Mouse (Mus musculus): ENCODE data around the gene Rabl6. TPM values are rescaled to one million over a fixed set of nuclear protein-coding genes. Genes with fewer than 3 reads are reported as not detected.

Rabl6 gene
- polyA plus RNA-seq, 1 experiment from 2014 or later: 69.6 TPM

DNA sequence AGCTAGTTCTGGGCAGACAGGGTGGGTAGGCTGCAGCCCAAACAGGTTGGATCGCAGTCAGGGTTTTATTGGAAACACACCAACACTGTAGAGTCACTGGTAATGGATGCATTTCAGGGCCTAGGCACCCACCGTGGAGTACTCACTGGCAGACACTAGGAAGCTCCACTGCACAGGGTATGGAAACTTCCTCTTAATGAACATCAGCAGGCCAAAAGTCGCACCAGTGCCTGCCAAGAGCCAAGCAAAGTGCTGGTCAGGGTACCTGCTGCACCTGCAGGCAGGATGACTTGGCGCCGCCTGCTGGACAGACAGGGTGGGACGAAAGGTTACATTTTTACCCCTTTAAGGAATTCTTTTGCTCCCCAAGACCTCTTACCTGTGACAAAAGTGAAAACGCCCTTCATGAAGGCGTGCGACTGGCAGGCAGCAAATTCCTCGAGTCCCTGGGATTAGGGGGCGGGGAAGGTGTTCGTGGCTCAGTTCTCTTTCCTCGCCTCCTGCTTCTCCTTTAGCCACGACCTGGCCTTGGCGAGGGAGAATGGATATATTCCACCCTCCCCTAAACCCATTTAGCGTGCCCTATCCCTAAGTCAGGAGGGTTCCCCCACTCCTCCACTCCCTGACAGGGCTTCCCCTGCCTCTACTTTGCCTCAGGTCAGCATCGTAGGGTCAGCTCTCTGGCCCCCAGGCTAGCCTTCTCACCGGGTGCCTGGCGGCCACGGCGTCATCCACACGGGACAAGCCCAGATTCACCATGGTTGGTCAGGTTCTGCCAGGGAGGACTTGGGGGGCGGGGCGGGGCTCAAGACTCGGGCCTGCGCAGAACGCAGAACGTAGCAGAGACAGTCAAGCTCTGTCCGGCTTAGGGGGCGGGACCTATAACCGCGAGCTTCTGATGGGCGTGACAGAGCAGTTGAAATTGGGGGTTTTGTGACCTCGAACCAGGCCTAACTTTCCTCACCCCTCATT, 13.2 kb upstream of the Rabl6 start, which contains the start of gene Tmem141:
Gene Tmem141, minus strand, starts transcription at position 777 of the 972 bp plus-strand sequence.
- Histone ChIP-seq H3K36me3 (no peaks in the 10 kb centered on the region), H3K4me1 (peaks cover 15% of the 10 kb centered on the region), H3K4me2 (peak within 1 kb of the TSS; percentile 83), H3K27ac (replicated peaks) (peak within 1 kb of the TSS; percentile 75), H3K27me3 (replicated peaks) (peaks cover 20% of the 10 kb centered on the region), H3K9me3 (replicated peaks) (no peaks in the 10 kb centered on the region), H3K9ac (replicated peaks) (peak within 1 kb of the TSS; percentile 55), H3K4me3 (replicated peaks) (peak within 1 kb of the TSS; percentile 55)
- WGBS: 7% methylated on average over 34 of the region's 34 CpGs
- ATAC-seq (ENCODE audit: low FRiP score): peak; percentile 94

GRCm38 (mm10) chr2:25620852-25621228, 12.5 kb upstream of the Rabl6 start:
- Histone ChIP-seq H3K9ac (replicated peaks) (peak overlapping the region; percentile 55; the same call in 1 of the 2 replicates), H3K27ac (replicated peaks) (peak overlapping the region; percentile 75; the same call in 1 of the 2 replicates), H3K4me3 (replicated peaks) (peak overlapping the region; percentile 55), H3K36me3 (no peaks in the 10 kb centered on the region), H3K9me3 (replicated peaks) (no peaks in the 10 kb centered on the region), H3K4me2 (peak overlapping the region; percentile 83), H3K27me3 (replicated peaks) (peaks cover 27% of the 10 kb centered on the region), H3K4me1 (peaks cover 20% of the 10 kb centered on the region)
- no peak for ATAC-seq (ENCODE audit: low FRiP score)
- 88% methylated on average over 4 of the region's 4 CpGs for WGBS

DNA sequence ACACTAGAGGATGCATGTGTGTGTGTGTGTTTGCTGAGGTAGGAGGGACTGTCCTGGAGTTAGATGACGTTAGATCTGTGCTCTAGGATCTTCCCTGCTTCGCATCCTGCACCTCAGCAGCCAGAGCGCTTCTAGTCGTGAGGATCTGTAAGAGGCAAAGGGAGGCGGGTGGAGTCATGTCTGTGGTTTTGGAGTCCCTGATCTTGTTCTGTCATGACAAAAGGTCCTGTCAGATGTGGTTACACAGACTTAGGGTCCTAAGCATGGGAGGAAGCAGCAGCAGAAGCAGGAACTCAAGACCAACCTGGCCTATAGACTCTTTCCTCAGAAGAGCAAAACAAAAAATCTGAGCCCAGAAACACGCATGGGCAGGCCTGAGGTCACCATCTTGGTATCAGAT, 12.1 kb upstream of the Rabl6 start:
- Histone ChIP-seq H3K9ac (replicated peaks) (no peak overlapping the region), H3K36me3 (no peaks in the 10 kb centered on the region), H3K4me3 (replicated peaks) (no peak overlapping the region), H3K4me1 (peaks cover 20% of the 10 kb centered on the region), H3K4me2 (peak overlapping the region; percentile 83; the same call in 1 of the 2 replicates), H3K27ac (replicated peaks) (no peak overlapping the region), H3K9me3 (replicated peaks) (no peaks in the 10 kb centered on the region), H3K27me3 (replicated peaks) (peaks cover 31% of the 10 kb centered on the region)
- 85% methylated on average over 6 of the region's 6 CpGs for WGBS
- ATAC-seq (ENCODE audit: low FRiP score): no peak

DNA sequence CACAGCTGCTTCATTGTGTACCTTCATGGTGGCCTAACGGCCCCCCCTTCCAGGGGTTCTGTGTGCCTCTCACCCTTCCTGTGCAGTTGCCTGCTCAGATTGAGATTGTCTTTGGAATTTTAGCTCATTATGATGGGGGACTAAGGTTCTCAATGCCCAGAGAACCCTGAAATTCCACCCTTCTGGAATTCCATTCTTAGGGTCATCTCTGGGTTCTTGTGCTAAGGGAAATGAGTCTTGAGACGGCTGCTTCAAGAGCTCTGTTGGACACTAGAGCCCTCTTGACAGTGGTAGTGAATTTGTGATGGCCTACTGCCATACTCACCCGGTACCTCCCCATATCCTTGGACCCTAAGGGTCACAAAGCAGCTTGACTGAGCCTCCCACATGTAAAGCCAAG, 9.3 kb upstream of the Rabl6 start, which contains the start of gene Ccdc183:
Gene Ccdc183, minus strand, starts transcription at position 101 of the 400 bp plus-strand sequence.
- H3K4me3 ChIP-seq (replicated peaks): no peak within 1 kb of the TSS
- 0 out of 2 replicates have a peak within 1 kb of the TSS, but pooled peaks have one; percentile 17 for H3K4me2 ChIP-seq
- no peaks in the 10 kb centered on the region for H3K9me3 ChIP-seq (replicated peaks)
- 75% methylated on average over 3 of the region's 3 CpGs for WGBS
- H3K4me1 ChIP-seq: peaks cover 20% of the 10 kb centered on the region
- no peak within 1 kb of the TSS for H3K9ac ChIP-seq (replicated peaks)
- H3K36me3 ChIP-seq: no peaks in the 10 kb centered on the region
- H3K27me3 ChIP-seq (replicated peaks): peaks cover 48% of the 10 kb centered on the region
- no peak within 1 kb of the TSS for H3K27ac ChIP-seq (replicated peaks)
- no peak for ATAC-seq (ENCODE audit: low FRiP score)

DNA sequence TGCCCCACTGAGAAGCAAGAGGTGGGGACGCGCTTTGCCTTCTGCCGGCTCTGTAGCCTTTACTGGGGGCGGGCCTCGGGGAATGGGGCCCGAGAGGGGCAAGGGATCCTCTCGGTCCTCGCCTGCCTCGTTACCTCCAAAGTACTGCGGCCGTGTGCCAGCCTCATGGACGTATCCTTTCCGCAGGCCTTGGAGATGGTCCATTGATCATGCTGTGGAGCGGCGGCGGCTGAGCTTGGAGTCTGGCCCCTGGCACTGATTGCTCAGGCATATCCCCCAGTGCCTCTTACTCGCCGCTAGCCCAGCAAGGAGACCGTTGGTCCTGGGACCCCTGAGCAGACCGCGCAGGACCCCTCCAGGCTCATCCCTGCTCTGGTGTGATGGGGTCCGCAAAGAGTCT, 8.1 kb upstream of the Rabl6 start:
- Histone ChIP-seq H3K27me3 (replicated peaks) (peaks cover 48% of the 10 kb centered on the region), H3K36me3 (no peaks in the 10 kb centered on the region), H3K4me3 (replicated peaks) (no peak overlapping the region), H3K27ac (replicated peaks) (no peak overlapping the region), H3K4me1 (peaks cover 15% of the 10 kb centered on the region), H3K9me3 (replicated peaks) (no peaks in the 10 kb centered on the region), H3K4me2 (peak overlapping the region; percentile 17; the same call in 1 of the 2 replicates), H3K9ac (replicated peaks) (no peak overlapping the region)
- WGBS: 18% methylated on average over 22 of the region's 22 CpGs
- ATAC-seq (ENCODE audit: low FRiP score): no peak

- WGBS: 67% methylated on average over 10 of the region's 10 CpGs
- H3K27ac ChIP-seq (replicated peaks): peak overlapping the region; percentile 94
- H3K27me3 ChIP-seq (replicated peaks): 0 out of 2 replicates have a peak, but pooled peaks cover 4% of the 10 kb centered on the region
- no peaks in the 10 kb centered on the region for H3K36me3 ChIP-seq
- H3K9ac ChIP-seq (replicated peaks): peak overlapping the region; percentile 29; the same call in 1 of the 2 replicates
- peak; percentile 26 for ATAC-seq (ENCODE audit: low FRiP score)
- H3K9me3 ChIP-seq (replicated peaks): no peaks in the 10 kb centered on the region
- H3K4me1 ChIP-seq: peaks cover 30% of the 10 kb centered on the region
- H3K4me2 ChIP-seq: peak overlapping the region; percentile 65
- H3K4me3 ChIP-seq (replicated peaks): peak overlapping the region; percentile 96
Observed at GRCm38 (mm10) chr2:25608671-25609070, 350 bp upstream of the Rabl6 start.

GRCm38 (mm10) chr2:25602526-25602925, 5.8 kb downstream of the Rabl6 start:
- no peak overlapping the region for H3K27ac ChIP-seq (replicated peaks)
- no peak overlapping the region for H3K4me2 ChIP-seq
- WGBS: 95% methylated on average over 5 of the region's 5 CpGs
- ATAC-seq (ENCODE audit: low FRiP score): no peak
- peaks cover 53% of the 10 kb centered on the region for H3K36me3 ChIP-seq
- H3K9me3 ChIP-seq (replicated peaks): no peaks in the 10 kb centered on the region
- no peak overlapping the region for H3K9ac ChIP-seq (replicated peaks)
- peaks cover 19% of the 10 kb centered on the region for H3K4me1 ChIP-seq
- H3K27me3 ChIP-seq (replicated peaks): no peaks in the 10 kb centered on the region
- no peak overlapping the region for H3K4me3 ChIP-seq (replicated peaks)

DNA sequence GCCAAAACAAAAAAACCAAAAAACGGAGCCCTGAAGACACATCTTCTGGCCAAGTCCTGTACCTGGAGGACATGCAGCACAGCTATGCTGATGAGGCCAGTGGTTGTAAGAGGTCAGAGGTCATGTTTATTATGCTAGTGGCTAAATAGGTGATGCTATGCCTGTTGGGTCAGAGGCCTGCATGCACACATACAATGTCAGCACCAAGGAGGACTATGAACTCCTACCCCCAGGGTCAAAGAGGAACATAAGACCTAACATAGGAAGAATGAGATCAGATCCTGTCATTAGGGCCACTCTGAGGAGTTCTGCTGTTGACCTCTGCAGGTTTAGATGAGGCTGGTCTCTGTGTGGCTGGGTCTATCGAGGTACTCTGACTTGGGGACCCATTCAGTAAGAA, 8.3 kb downstream of the Rabl6 start:
- Histone ChIP-seq H3K4me3 (replicated peaks) (no peak overlapping the region), H3K9ac (replicated peaks) (no peak overlapping the region), H3K27ac (replicated peaks) (no peak overlapping the region), H3K9me3 (replicated peaks) (no peaks in the 10 kb centered on the region), H3K27me3 (replicated peaks) (no peaks in the 10 kb centered on the region), H3K36me3 (peaks cover 76% of the 10 kb centered on the region), H3K4me2 (no peak overlapping the region), H3K4me1 (no peaks in the 10 kb centered on the region)
- WGBS: 90% methylated on average over 2 of the region's 2 CpGs
- no peak for ATAC-seq (ENCODE audit: low FRiP score)

DNA sequence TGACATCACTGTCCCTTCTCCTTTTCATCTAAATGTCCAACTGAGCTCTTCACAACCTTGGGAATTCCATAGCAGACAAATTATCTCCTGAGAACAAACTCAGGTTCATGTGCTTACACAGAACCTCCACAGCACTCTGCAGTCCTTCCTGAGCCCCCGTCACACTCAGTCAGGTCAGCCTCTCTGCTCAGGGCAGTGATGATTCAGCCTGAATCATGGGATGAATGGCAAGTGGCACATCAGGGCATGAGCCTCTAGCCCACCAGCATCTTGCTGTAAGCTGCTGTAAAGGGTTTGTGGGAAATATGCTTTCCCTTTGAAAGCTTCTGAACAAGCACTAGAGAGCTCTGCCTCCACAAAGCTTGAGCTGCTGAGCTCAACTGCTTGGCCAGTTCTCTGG, 9.6 kb downstream of the Rabl6 start:
- WGBS: 98% methylated on average over 1 of the region's 1 CpGs

GRCm38 (mm10) chr2:25596765-25597510, 11.4 kb downstream of the Rabl6 start:
- Histone ChIP-seq H3K9ac (replicated peaks) (no peak overlapping the region), H3K36me3 (peaks cover 93% of the 10 kb centered on the region), H3K4me3 (replicated peaks) (no peak overlapping the region), H3K4me2 (no peak overlapping the region), H3K27ac (replicated peaks) (no peak overlapping the region), H3K27me3 (replicated peaks) (no peaks in the 10 kb centered on the region), H3K4me1 (no peaks in the 10 kb centered on the region), H3K9me3 (replicated peaks) (no peaks in the 10 kb centered on the region)
- WGBS: 96% methylated on average over 5 of the region's 5 CpGs
- ATAC-seq (ENCODE audit: low FRiP score): no peak

More for the DNA sequence above, 9.6 kb downstream of the Rabl6 start:
- H3K27ac ChIP-seq (replicated peaks): no peak overlapping the region
- H3K4me2 ChIP-seq: no peak overlapping the region
- ATAC-seq (ENCODE audit: low FRiP score): no peak
- no peaks in the 10 kb centered on the region for H3K9me3 ChIP-seq (replicated peaks)
- peaks cover 84% of the 10 kb centered on the region for H3K36me3 ChIP-seq
- no peak overlapping the region for H3K9ac ChIP-seq (replicated peaks)
- no peaks in the 10 kb centered on the region for H3K27me3 ChIP-seq (replicated peaks)
- H3K4me3 ChIP-seq (replicated peaks): no peak overlapping the region
- H3K4me1 ChIP-seq: no peaks in the 10 kb centered on the region

DNA sequence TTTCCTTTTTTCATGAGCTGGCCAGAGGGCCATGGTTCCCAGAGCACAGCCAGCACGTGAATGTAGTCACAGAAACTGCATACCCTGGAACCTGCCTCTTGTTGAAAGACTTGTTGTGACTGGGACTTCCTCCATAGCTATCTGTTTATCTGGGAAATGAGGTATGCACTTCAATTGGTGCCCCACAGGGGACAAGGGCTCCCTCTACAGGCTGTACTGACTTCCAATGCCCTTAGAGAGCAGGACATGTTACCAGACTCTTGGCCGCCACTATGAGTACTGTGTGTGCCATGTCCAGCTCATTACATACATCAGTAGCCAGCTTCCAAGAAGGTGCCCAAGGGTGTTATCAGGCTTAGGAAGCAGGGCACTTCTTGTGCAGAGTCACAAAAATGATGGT, 16.5 kb downstream of the Rabl6 start:
- Histone ChIP-seq H3K9me3 (replicated peaks) (no peaks in the 10 kb centered on the region), H3K36me3 (peaks cover 89% of the 10 kb centered on the region), H3K27ac (replicated peaks) (no peak overlapping the region), H3K4me3 (replicated peaks) (no peak overlapping the region), H3K9ac (replicated peaks) (no peak overlapping the region), H3K27me3 (replicated peaks) (no peaks in the 10 kb centered on the region), H3K4me2 (no peak overlapping the region), H3K4me1 (no peaks in the 10 kb centered on the region)
- 86% methylated on average over 2 of the region's 2 CpGs for WGBS
- no peak for ATAC-seq (ENCODE audit: low FRiP score)
